Mouse (Mus musculus) myocyte (in vitro differentiated cells): ENCODE results near the gene Krt77. TPM values are rescaled to one million over a fixed set of nuclear protein-coding genes. Genes with fewer than 3 reads are reported as not detected.

ENCODE experiments used
- H3K27me3 ChIP-seq: one replicate; pipeline ENCODE4 v1.6.1; 2011; ENCODE audit not compliant: control insufficient read depth, insufficient read depth, insufficient read length
- H3K36me3 ChIP-seq: one replicate; pipeline ENCODE4 v1.6.1; 2011; ENCODE audit not compliant: control insufficient read depth, insufficient read depth
- H3K4me2 ChIP-seq: one replicate; pipeline ENCODE4 v1.6.1; 2011; ENCODE audit warnings: low read depth, control low read depth
- H3K4me3 ChIP-seq: one replicate; pipeline ENCODE4 v1.5.1; 2011; ENCODE audit warnings: mild to moderate bottlenecking, control low read depth, moderate library complexity
- H3K79me2 ChIP-seq: one replicate; pipeline ENCODE4 v1.6.1; 2011; ENCODE audit not compliant: control insufficient read depth, insufficient read depth
- H3ac ChIP-seq: one replicate; pipeline ENCODE4 v1.6.1; 2011; ENCODE audit not compliant: control insufficient read depth, insufficient read length
- CEBPB ChIP-seq: IDR thresholded peaks from 2 replicates; pipeline ENCODE4 v1.6.1; 2011; ENCODE audit warnings: mild to moderate bottlenecking, moderate library complexity; ENCODE audit not compliant: poor library complexity, insufficient read depth, severe bottlenecking
- E2F4 ChIP-seq: IDR thresholded peaks from one replicate; pipeline ENCODE4 v1.6.1; 2011; ENCODE audit warnings: mild to moderate bottlenecking, control low read depth, moderate library complexity; ENCODE audit not compliant: insufficient read depth
- MAX ChIP-seq: IDR thresholded peaks from one replicate; pipeline ENCODE4 v1.6.1; 2011; ENCODE audit warnings: low read depth, mild to moderate bottlenecking, control low read depth
- MYOD1 ChIP-seq, 3 experiments: IDR thresholded peaks; one replicate each; pipeline ENCODE4 v1.6.1; 2011; ENCODE audit warnings: control low read depth in 2 of 3, low read depth in 2 of 3, mild to moderate bottlenecking in 2 of 3, moderate library complexity in 1 of 3; ENCODE audit not compliant: insufficient read length in 2 of 3, control insufficient read depth in 1 of 3
- MYOG ChIP-seq, 3 experiments: IDR thresholded peaks; one replicate each; pipeline ENCODE4 v1.6.1; 2011; ENCODE audit warnings: control low read depth in 2 of 3, low read depth in 2 of 3, mild to moderate bottlenecking in 2 of 3; ENCODE audit not compliant: insufficient read length in 2 of 3, control insufficient read depth in 1 of 3, insufficient read depth in 1 of 3
- POLR2A ChIP-seq: IDR thresholded peaks from one replicate; pipeline ENCODE4 v1.6.1; 2011; ENCODE audit warnings: low read depth, mild to moderate bottlenecking, control low read depth, moderate library complexity; ENCODE audit not compliant: insufficient read length
- POLR2AphosphoS2 ChIP-seq: IDR thresholded peaks from one replicate; pipeline ENCODE4 v1.6.1; 2011; ENCODE audit warnings: low read depth, control low read depth; ENCODE audit not compliant: insufficient read length
- REST ChIP-seq: IDR thresholded peaks from one replicate; pipeline ENCODE4 v1.6.1; 2011; ENCODE audit warnings: mild to moderate bottlenecking, control low read depth, moderate library complexity; ENCODE audit not compliant: insufficient read depth, insufficient read length
- SRF ChIP-seq: IDR thresholded peaks from one replicate; pipeline ENCODE4 v1.6.1; 2011; ENCODE audit warnings: low read depth; ENCODE audit not compliant: control insufficient read depth, insufficient read length
- TCF12 ChIP-seq: IDR thresholded peaks from one replicate; pipeline ENCODE4 v1.6.1; 2011; ENCODE audit warnings: mild to moderate bottlenecking, control low read depth; ENCODE audit not compliant: poor library complexity, insufficient read depth, severe bottlenecking
- TCF3 ChIP-seq: IDR thresholded peaks from one replicate; pipeline ENCODE4 v1.6.1; 2011; ENCODE audit warnings: low read depth, control low read depth; ENCODE audit not compliant: insufficient read length
- USF1 ChIP-seq: IDR thresholded peaks from one replicate; pipeline ENCODE4 v1.6.1; 2011; ENCODE audit warnings: low read depth, mild to moderate bottlenecking, control low read depth, moderate library complexity
- polyA plus RNA-seq: library from polyadenylated mRNA; unstranded; fragments of >200 nt; fragmentation: generic; extraction: Trizol; gene quantifications from one replicate; pipeline ENCODE4 v1.2.1, GENCODE M21; 2012; ENCODE audit warnings: missing spikeins

Gene Krt77
- polyA plus RNA-seq, 1 experiment = not detected

DNA sequence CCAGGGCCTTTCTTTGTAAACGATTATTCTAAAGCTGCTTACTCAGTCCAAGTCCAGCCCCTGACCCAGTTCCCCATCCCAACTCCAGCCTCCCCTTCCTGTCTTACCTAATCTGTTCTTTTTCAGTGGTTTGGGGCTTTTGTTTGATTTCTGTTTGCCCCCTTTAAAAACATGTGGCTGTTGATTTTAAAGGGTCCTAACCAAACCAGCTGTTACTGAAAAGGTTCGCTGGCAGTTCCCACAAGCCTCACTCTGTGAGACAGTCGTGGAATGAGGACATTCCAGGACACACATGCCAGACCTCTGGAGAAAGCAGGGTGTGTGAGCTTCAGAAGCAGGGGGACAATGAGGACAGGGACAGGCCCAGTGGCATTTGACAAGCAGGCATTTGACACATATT, 47.7 kb downstream of the Krt77 start:
- no peaks in the 10 kb centered on the region for H3K79me2 ChIP-seq
- TF ChIP-seq SRF (no peak), MYOD1 (IDR thresholded peaks at IDR 0.05; ENCODE audit: control insufficient read depth in 1 of 3, insufficient read length in 2 of 3, low read depth in 2 of 3) (no peak), REST (no peak), POLR2AphosphoS2 (no peak)

DNA sequence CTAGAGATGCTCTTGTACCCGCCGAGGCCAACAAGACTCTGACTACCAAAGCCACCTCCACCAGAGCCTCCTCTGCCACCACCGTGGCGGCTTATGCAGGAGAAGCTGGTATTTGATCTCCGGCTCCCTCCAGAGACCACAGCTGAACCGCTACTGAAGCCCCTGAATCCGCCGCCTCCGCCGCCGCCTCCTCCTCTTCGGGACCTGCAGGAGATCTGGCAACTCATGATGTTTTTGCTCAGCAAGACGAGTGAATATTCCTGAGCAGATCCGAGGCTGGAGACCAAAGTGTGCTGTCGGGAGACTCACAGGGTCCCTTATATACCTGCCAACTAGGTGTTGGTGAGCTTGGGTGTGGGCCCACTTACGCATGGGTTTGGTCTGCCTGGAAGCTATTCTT, 51.6 kb downstream of the Krt77 start, which contains the start of gene Krt2:
TSS of gene Krt2 (minus strand) at position 295 of the 400 bp plus-strand sequence.
- TF ChIP-seq MYOG (IDR thresholded peaks at IDR 0.05; ENCODE audit: control insufficient read depth in 1 of 3, insufficient read depth in 1 of 3, insufficient read length in 2 of 3, low read depth in 2 of 3) = no peak
- TF ChIP-seq POLR2AphosphoS2 = no peak
- no peak for TF ChIP-seq POLR2A
- no peak for TF ChIP-seq REST
- TF ChIP-seq TCF3 = no peak
- TF ChIP-seq TCF12 = no peak
- no peak for TF ChIP-seq MYOD1 (IDR thresholded peaks at IDR 0.05; ENCODE audit: control insufficient read depth in 1 of 3, insufficient read length in 2 of 3, low read depth in 2 of 3)
- no peak for TF ChIP-seq SRF
- TF ChIP-seq MAX = no peak
- no peak for TF ChIP-seq USF1
- no peak for TF ChIP-seq CEBPB
- no peak for TF ChIP-seq E2F4
- H3K36me3 ChIP-seq = no peaks in the 10 kb centered on the region
- H3ac ChIP-seq = no peak within 1 kb of the TSS
- H3K27me3 ChIP-seq = peaks cover 74% of the 10 kb centered on the region
- no peak within 1 kb of the TSS for H3K4me3 ChIP-seq
- H3K4me2 ChIP-seq = no peak within 1 kb of the TSS
- H3K79me2 ChIP-seq = no peaks in the 10 kb centered on the region

More for the DNA sequence above, 47.7 kb downstream of the Krt77 start:
- Histone ChIP-seq H3ac (no peak overlapping the region), H3K27me3 (peaks cover 67% of the 10 kb centered on the region), H3K4me3 (no peak overlapping the region), H3K36me3 (no peaks in the 10 kb centered on the region), H3K4me2 (no peak overlapping the region)

Other genes with a start within 250 kb of the Krt77 start
- not detected for gene Gm5414, start 241.5 kb downstream of the Krt77 start, polyA plus RNA-seq
- not detected for gene Gm5478, start 222.3 kb downstream of the Krt77 start, polyA plus RNA-seq
- gene Krt6b, start 189.4 kb downstream of the Krt77 start, polyA plus RNA-seq = not detected
- gene Krt6a, start 175.4 kb downstream of the Krt77 start, polyA plus RNA-seq = not detected
- gene Krt5, start 156.8 kb downstream of the Krt77 start, polyA plus RNA-seq = 0.02 TPM
- not detected for gene Krt71, start 126.6 kb downstream of the Krt77 start, polyA plus RNA-seq
- not detected for gene Krt72, start 83.2 kb downstream of the Krt77 start, polyA plus RNA-seq
- gene Krt73, start 67.4 kb downstream of the Krt77 start, polyA plus RNA-seq = not detected
- not detected for gene Krt2, start 51.5 kb downstream of the Krt77 start, polyA plus RNA-seq
- gene Krt1, start 18.9 kb downstream of the Krt77 start, polyA plus RNA-seq = not detected
- gene Krt76, start 23.2 kb upstream of the Krt77 start, polyA plus RNA-seq = not detected
- gene Krt4, start 55.0 kb upstream of the Krt77 start, polyA plus RNA-seq = not detected
- 0.04 TPM for gene Krt79, start 70.6 kb upstream of the Krt77 start, polyA plus RNA-seq
- not detected for gene Krt78, start 84.6 kb upstream of the Krt77 start, polyA plus RNA-seq
- 0.16 TPM for gene Krt8, start 134.8 kb upstream of the Krt77 start, polyA plus RNA-seq
- gene Krt18, start 158.5 kb upstream of the Krt77 start, polyA plus RNA-seq = not detected
- gene Eif4b, start 204.1 kb upstream of the Krt77 start, polyA plus RNA-seq = 266 TPM
- gene Tns2, start 230.7 kb upstream of the Krt77 start, polyA plus RNA-seq = 128 TPM